Mouse (Mus musculus) heart, adult 11 months (tissue): ENCODE data around the gene Dhx57.
"Not testable (repeated sequence)": the region's sequence is repeated elsewhere in the genome, so short reads cannot be mapped to it uniquely, and the experiment has no call there.

Experiments
- DNase-seq: peaks from one replicate; pipeline ENCODE4 v3.0.0; 2022

Dhx57 gene

DNA sequence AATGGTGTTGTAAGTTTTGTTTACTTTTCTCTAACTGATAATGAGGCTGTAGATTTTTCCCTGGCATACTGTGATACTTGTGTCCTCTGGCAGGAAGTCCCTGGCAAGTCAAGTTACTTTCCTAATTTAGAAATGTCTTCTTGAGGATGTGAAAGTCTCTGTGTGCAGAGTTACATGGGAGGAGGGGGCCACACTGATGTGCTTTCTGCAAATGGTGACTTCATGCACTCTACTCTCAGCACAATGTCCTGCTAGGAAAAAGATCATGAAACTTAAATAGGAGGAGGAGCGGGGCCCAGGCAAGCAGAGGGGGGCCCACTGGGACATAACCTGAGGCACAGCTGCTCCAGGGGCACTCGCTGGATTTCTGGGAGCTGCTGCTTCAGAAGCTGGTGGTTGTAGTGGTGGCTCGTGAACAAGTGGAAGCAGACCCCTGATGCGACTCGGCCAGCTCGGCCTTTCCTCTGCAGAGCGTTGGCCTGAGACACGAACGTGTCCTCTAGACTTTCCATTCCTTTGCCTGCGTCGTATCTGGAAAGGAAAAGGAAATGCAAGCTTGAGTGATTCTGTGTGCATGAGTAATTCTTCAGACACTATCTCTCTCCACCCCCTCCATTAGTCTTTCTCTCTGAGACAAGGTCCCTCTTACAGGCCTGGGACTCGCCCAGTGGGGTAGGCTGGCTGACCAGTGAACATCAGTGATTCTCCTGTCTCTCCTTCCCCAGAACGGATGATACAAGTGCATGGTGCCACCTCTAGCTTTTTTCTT, 37.3 kb downstream of the Dhx57 start:
- peak; percentile 93 for DNase-seq

- DNase-seq = no peak
Observed at GRCm38 (mm10) chr17:80243116-80243515, 47.2 kb downstream of the Dhx57 start.

DNA sequence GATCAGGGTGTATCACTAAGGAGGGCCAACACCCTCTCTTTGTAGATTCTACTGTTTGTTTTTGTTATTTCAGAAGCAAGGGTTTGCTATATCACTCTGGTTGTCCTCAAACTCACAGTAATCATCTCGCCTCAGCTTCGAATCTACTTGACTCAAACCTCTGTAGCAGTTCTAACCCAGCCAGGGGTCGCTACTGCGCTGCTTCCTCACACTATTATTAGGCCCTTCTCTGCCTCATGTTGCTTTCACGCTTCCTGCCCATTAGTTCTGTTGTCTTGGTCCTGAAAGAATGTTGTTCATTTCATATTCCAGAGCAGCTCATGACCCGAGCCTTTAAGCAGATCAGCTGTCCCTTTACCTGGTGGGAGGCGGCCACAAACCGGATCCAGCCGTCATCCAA, 48.7 kb downstream of the Dhx57 start:
- DNase-seq = no peak

- DNase-seq = no peak
Observed at GRCm38 (mm10) chr17:80237475-80237874, 52.8 kb downstream of the Dhx57 start.

GRCm38 (mm10) chr17:80236805-80237204, 53.5 kb downstream of the Dhx57 start:
- DNase-seq = no peak

DNA sequence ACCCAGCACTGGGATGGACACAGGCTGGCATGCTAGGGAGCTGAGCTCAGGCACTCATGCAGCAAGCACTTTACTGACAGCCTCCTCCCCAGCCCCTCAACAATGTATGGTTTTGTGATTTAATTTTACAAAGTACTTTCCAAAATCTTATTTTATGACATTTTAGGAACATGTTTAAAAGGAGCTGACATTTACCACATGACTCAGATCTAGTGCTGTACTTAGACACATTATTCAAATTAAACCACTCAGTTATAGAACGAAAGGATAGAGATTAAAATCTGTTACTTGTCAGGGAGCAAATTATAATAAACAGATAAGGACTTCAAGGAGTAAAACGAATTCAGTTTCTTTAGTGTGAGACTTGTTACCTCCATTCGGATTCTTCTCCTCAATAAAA, 54.8 kb downstream of the Dhx57 start:
- DNase-seq = no peak

DNA sequence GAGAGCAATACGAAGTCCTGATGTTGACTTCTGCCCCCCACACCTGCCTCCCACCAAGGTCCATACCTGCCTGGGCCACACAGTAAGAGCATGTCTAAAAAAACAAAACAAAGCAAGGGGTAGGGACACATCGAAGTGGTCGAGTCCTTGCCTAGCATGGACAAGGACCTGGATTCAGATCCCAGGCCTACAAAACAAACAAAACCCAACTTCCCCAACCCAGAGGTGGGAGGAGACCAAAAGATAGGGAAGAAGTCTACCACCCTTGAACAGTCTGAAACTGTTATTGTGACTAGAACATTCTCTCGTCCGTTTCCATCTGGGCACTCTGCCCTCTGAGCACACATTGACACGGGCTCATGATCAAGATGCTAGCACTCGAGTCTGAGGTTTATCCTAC, 55.9 kb downstream of the Dhx57 start:
- DNase-seq = peak; percentile 83

DNA sequence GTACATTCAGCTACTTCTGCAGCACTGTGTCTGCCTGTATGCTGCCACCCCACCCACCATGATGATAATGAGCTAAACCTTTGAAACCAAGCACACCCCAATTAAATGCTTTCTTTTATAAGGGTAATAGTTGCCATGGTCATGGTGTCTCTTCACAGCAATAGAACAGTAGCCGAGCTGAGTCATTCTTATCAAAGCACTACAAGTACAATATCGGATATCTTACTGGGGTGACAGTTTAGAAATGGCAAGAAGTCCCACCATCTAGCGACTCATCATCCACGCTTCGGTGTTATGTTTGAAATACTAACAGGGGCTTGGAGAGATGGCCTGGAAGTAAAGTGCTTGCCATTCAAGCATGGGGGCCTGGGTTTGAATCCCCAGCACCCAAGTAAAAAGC, 56.4 kb downstream of the Dhx57 start:
- DNase-seq = peak; percentile 51

GRCm38 (mm10) chr17:80229396-80229795, 60.9 kb downstream of the Dhx57 start:
- peak; percentile 85 for DNase-seq

DNA sequence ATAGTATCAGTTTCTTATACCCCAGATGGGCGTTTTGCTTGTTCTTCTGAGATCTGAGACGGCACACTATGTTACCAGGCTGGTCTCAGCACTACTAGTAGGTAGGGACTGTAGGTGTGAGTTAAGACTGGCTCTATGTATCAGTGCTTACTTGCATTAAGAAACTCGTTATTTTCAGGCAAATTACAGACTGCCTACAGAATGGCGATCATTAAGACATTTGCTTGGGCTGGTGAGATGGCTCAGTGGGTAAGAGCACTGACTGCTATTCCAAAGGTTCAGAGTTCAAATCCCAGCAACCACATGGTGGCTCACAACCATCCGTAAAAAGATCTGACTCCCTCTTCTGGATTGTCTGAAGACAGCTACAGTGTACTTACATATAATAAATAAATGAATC, 65.1 kb downstream of the Dhx57 start:
- peak; percentile 34 for DNase-seq

GRCm38 (mm10) chr17:80224326-80225116, 65.8 kb downstream of the Dhx57 start, which contains the start of gene Gemin6:
Gene Gemin6 (plus strand): TSS chr17:80224441.
- peak; percentile 99 for DNase-seq

DNA sequence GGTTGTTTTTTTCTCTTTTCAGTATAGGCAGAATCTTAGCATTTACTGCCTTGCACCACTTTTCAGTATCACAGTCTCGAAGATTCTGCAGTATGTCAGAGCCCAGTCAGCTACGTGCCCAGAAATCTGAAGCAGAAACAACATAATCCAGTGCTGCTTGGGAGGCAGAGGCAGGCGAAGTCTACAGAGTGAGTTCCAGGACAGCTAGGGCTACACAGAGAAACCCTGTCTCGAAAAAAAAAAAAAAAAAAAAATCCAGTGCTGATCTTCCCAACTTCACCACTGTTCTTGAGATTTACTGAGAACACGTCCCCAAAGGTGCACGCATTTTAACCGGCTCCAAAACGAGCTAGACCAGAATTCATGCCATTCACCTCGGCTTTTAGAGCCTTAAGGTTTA, 66.4 kb downstream of the Dhx57 start:
- peak; percentile 78 for DNase-seq

GRCm38 (mm10) chr17:80221890-80222628, 68.2 kb downstream of the Dhx57 start:
- DNase-seq = peak; percentile 72

DNA sequence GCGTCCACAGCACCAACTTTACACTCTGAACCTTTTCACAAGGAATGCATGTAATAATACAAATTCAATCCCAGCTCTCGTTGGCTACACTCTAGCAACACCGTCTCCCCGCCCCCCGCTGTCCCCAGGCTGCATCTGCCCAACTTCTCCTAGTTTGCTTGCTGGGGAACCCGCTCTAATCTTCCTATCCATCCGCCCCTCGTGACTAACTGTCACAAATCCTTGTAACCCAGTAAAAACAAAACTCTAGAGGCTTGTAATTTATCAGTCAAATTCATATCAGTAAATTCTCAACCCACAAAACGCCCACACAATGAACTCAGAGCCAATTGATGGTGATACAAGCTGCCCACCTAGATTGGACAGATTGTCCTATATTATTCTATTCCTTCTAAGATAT, 69.1 kb downstream of the Dhx57 start:
- peak; percentile 83 for DNase-seq

GRCm38 (mm10) chr17:80220131-80220530, 70.1 kb downstream of the Dhx57 start:
- DNase-seq = peak; percentile 66

- not testable (repeated sequence) for DNase-seq
Observed at GRCm38 (mm10) chr17:80213998-80214397, 76.3 kb downstream of the Dhx57 start.

DNA sequence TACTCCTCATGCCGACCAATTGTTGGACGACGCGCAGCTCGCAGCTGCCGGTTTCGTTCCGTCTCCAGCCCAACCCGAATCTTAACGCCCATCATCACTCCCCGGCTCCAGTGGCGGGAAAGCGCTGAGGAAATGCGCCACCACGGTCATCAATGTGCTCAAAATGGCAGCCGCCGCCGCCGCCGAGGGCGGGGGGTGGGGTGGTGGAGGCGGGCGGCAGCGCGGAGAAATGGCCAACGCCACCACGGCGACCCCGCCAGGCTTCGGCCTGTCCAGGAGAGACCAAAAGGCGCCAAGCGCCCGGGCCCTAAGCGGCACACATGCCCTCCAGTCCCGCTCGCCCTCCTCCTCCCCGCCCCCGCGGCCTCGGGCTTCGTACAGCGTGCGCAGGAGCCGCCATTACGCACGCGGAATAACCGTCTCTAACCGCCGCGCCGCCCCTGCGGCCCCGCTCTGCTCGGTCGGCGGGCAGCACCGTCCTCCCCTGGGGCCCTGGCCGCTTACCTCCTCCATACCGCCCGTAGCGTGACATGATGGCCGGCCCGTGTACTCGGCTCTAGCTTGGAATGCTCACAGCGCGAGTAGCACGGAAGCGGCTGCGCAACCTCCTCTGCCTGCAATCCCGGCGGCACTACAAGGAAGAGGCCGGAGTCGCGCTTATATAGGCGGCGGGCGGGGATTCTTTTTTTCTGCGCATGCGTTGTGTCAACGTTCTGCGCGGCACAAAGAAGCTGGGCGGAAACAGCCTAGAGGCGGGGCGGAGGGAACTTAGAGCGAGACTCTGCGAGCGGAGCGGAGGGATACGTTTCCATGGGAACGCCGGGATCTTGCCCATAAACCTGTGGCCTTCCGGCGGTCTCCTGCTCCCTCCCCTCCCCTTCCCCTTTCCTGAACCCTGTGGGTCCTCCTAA, 83.3 kb downstream of the Dhx57 start, which contains the start of the genes Srsf7 and Ttc39d:
TSS of gene Srsf7 (minus strand) at position 637 of the 911 bp plus-strand sequence.
TSS of gene Ttc39d (plus strand) at position 790 of the 911 bp plus-strand sequence.
- peak; percentile 100 for DNase-seq

- DNase-seq = no peak
Observed at GRCm38 (mm10) chr17:80206301-80206670, 84.0 kb downstream of the Dhx57 start.

DNA sequence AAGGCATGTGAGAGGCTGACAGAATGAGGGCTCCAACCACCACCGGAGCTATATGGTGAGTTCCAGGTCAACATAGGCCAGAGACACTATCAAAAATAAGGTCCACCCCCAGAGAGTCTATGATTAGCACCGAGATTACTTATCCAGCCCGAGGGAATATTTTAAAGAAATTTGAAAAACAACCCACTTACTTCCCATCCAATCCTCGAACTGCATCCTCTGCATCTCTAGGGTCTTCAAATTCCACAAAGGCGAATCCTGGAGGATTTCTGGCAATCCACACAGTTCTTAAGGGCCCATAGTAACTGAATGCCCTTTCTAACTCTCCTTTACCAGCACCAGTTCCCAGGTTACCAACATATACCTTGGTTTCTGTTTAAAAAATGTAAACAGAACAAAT, 84.6 kb downstream of the Dhx57 start:
- DNase-seq = peak; percentile 82

GRCm38 (mm10) chr17:80199160-80199778, 91.0 kb downstream of the Dhx57 start:
- peak; percentile 78 for DNase-seq

- DNase-seq = peak; percentile 48
Observed at GRCm38 (mm10) chr17:80193075-80193474, 97.2 kb downstream of the Dhx57 start.
